Mouse (Mus musculus): ENCODE measurements around the gene Gm42715. TPM values are rescaled to one million over a fixed set of nuclear protein-coding genes. Genes with fewer than 3 reads are reported as not detected.

Gm42715 gene
- 11.9 TPM for polyA plus RNA-seq (2014; fragmentation: Illumina TruSeq; extraction: RNeasy Lipid Tissue Mini Kit (QIAGEN cat#74804); ENCODE audit: insufficient read depth, low read depth, low replicate concordance)

GRCm38 (mm10) chr7:127519284-127519683, at the start of gene Gm42715:
TSS of gene Gm42715 (plus strand) at chr7:127519584.

GRCm38 (mm10) chr7:127478635-127479317, 40.6 kb upstream of the Gm42715 start, which contains the start of gene Fbrs:
TSS of gene Fbrs (plus strand) at chr7:127479199.

GRCm38 (mm10) chr7:127511808-127512230, 7.6 kb upstream of the Gm42715 start, which contains the start of gene Srcap:
TSS of gene Srcap (plus strand) at chr7:127511983.

GRCm38 (mm10) chr7:127561340-127561858, 42.0 kb downstream of the Gm42715 start, which contains the start of gene Tmem265:
TSS of gene Tmem265 (plus strand) at chr7:127561390.

GRCm38 (mm10) chr7:127572895-127573471, 53.6 kb downstream of the Gm42715 start, which contains the start of gene Phkg2:
TSS of gene Phkg2 (plus strand) at chr7:127573340.

GRCm38 (mm10) chr7:127588011-127588871, 68.9 kb downstream of the Gm42715 start, which contains the start of the genes Ccdc189 and Rnf40:
TSS of gene Ccdc189 (minus strand) at chr7:127588595.
TSS of gene Rnf40 (plus strand) at chr7:127588767.

GRCm38 (mm10) chr7:127614891-127615843, 95.8 kb downstream of the Gm42715 start, which contains the start of gene Zfp629:
TSS of gene Zfp629 (minus strand) at chr7:127615797.

Other genes with a start within 250 kb of the Gm42715 start
- 23.5 TPM for gene Sephs2, start 245.5 kb upstream of the Gm42715 start, polyA plus RNA-seq (2014; fragmentation: Illumina TruSeq; extraction: RNeasy Lipid Tissue Mini Kit (QIAGEN cat#74804); ENCODE audit: insufficient read depth, low read depth, low replicate concordance)
- 12.3 TPM for gene Itgal, start 223.3 kb upstream of the Gm42715 start, polyA plus RNA-seq (2014; fragmentation: Illumina TruSeq; extraction: RNeasy Lipid Tissue Mini Kit (QIAGEN cat#74804); ENCODE audit: insufficient read depth, low read depth, low replicate concordance)
- 12.4 TPM for gene Zfp768, start 174.0 kb upstream of the Gm42715 start, polyA plus RNA-seq (2014; fragmentation: Illumina TruSeq; extraction: RNeasy Lipid Tissue Mini Kit (QIAGEN cat#74804); ENCODE audit: insufficient read depth, low read depth, low replicate concordance)
- 6.3 TPM for gene Zfp747, start 143.5 kb upstream of the Gm42715 start, polyA plus RNA-seq (2014; fragmentation: Illumina TruSeq; extraction: RNeasy Lipid Tissue Mini Kit (QIAGEN cat#74804); ENCODE audit: insufficient read depth, low read depth, low replicate concordance)
- 2.7 TPM for gene 9130019O22Rik, start 132.4 kb upstream of the Gm42715 start, polyA plus RNA-seq (2014; fragmentation: Illumina TruSeq; extraction: RNeasy Lipid Tissue Mini Kit (QIAGEN cat#74804); ENCODE audit: insufficient read depth, low read depth, low replicate concordance)
- gene E430018J23Rik, start 126.0 kb upstream of the Gm42715 start, polyA plus RNA-seq (2014; fragmentation: Illumina TruSeq; extraction: RNeasy Lipid Tissue Mini Kit (QIAGEN cat#74804); ENCODE audit: insufficient read depth, low read depth, low replicate concordance) = 3.5 TPM
- gene Zfp764, start 112.8 kb upstream of the Gm42715 start, polyA plus RNA-seq (2014; fragmentation: Illumina TruSeq; extraction: RNeasy Lipid Tissue Mini Kit (QIAGEN cat#74804); ENCODE audit: insufficient read depth, low read depth, low replicate concordance) = 7.3 TPM
- 11.8 TPM for gene Zfp688, start 97.5 kb upstream of the Gm42715 start, polyA plus RNA-seq (2014; fragmentation: Illumina TruSeq; extraction: RNeasy Lipid Tissue Mini Kit (QIAGEN cat#74804); ENCODE audit: insufficient read depth, low read depth, low replicate concordance)
- gene Zfp689, start 70.4 kb upstream of the Gm42715 start, polyA plus RNA-seq (2014; fragmentation: Illumina TruSeq; extraction: RNeasy Lipid Tissue Mini Kit (QIAGEN cat#74804); ENCODE audit: insufficient read depth, low read depth, low replicate concordance) = 1.7 TPM
- gene Prr14, start 60.0 kb upstream of the Gm42715 start, polyA plus RNA-seq (2014; fragmentation: Illumina TruSeq; extraction: RNeasy Lipid Tissue Mini Kit (QIAGEN cat#74804); ENCODE audit: insufficient read depth, low read depth, low replicate concordance) = 32.8 TPM
- 24.3 TPM for gene Fbrs, start 40.4 kb upstream of the Gm42715 start, polyA plus RNA-seq (2014; fragmentation: Illumina TruSeq; extraction: RNeasy Lipid Tissue Mini Kit (QIAGEN cat#74804); ENCODE audit: insufficient read depth, low read depth, low replicate concordance)
- gene Srcap, start 7.6 kb upstream of the Gm42715 start, polyA plus RNA-seq (2014; fragmentation: Illumina TruSeq; extraction: RNeasy Lipid Tissue Mini Kit (QIAGEN cat#74804); ENCODE audit: insufficient read depth, low read depth, low replicate concordance) = 1.8 TPM
- not detected for gene Tmem265, start 41.8 kb downstream of the Gm42715 start, polyA plus RNA-seq (2014; fragmentation: Illumina TruSeq; extraction: RNeasy Lipid Tissue Mini Kit (QIAGEN cat#74804); ENCODE audit: insufficient read depth, low read depth, low replicate concordance)
- gene Phkg2, start 53.8 kb downstream of the Gm42715 start, polyA plus RNA-seq (2014; fragmentation: Illumina TruSeq; extraction: RNeasy Lipid Tissue Mini Kit (QIAGEN cat#74804); ENCODE audit: insufficient read depth, low read depth, low replicate concordance) = 29.0 TPM
- 20.2 TPM for gene Ccdc189, start 69.0 kb downstream of the Gm42715 start, polyA plus RNA-seq (2014; fragmentation: Illumina TruSeq; extraction: RNeasy Lipid Tissue Mini Kit (QIAGEN cat#74804); ENCODE audit: insufficient read depth, low read depth, low replicate concordance)
- 24.5 TPM for gene Rnf40, start 69.2 kb downstream of the Gm42715 start, polyA plus RNA-seq (2014; fragmentation: Illumina TruSeq; extraction: RNeasy Lipid Tissue Mini Kit (QIAGEN cat#74804); ENCODE audit: insufficient read depth, low read depth, low replicate concordance)
- gene Zfp629, start 96.2 kb downstream of the Gm42715 start, polyA plus RNA-seq (2014; fragmentation: Illumina TruSeq; extraction: RNeasy Lipid Tissue Mini Kit (QIAGEN cat#74804); ENCODE audit: insufficient read depth, low read depth, low replicate concordance) = 5.9 TPM
- gene Bcl7c, start 189.3 kb downstream of the Gm42715 start, polyA plus RNA-seq (2014; fragmentation: Illumina TruSeq; extraction: RNeasy Lipid Tissue Mini Kit (QIAGEN cat#74804); ENCODE audit: insufficient read depth, low read depth, low replicate concordance) = 35.1 TPM
- 5.6 TPM for gene Ctf1, start 193.2 kb downstream of the Gm42715 start, polyA plus RNA-seq (2014; fragmentation: Illumina TruSeq; extraction: RNeasy Lipid Tissue Mini Kit (QIAGEN cat#74804); ENCODE audit: insufficient read depth, low read depth, low replicate concordance)
- not detected for gene Ctf2, start 212.6 kb downstream of the Gm42715 start, polyA plus RNA-seq (2014; fragmentation: Illumina TruSeq; extraction: RNeasy Lipid Tissue Mini Kit (QIAGEN cat#74804); ENCODE audit: insufficient read depth, low read depth, low replicate concordance)
- 5.9 TPM for gene Fbxl19, start 225.0 kb downstream of the Gm42715 start, polyA plus RNA-seq (2014; fragmentation: Illumina TruSeq; extraction: RNeasy Lipid Tissue Mini Kit (QIAGEN cat#74804); ENCODE audit: insufficient read depth, low read depth, low replicate concordance)

Data from lung, adult 10 weeks (tissue).